Mouse (Mus musculus) erythroid progenitor cell, adult 5-6 weeks (primary cell): ENCODE results near the gene Hipk1. TPM values are rescaled to one million over a fixed set of nuclear protein-coding genes. Genes with fewer than 3 reads are reported as not detected.
A peak's percentile ranks its signal among the peaks of the same experiment; 100 is the strongest.

Experiments
- ATAC-seq: replicated peaks from 2 replicates; pipeline ENCODE4 v1.8.0; 2016; ENCODE audit warnings: moderate number of reproducible peaks, mild to moderate bottlenecking, moderate TSS enrichment, inconsistent platforms; ENCODE audit not compliant: poor library complexity, low FRiP score, severe bottlenecking
- total RNA-seq, 2 experiments: library from RNA; stranded (forward) in 1 of 2; stranded (reverse) in 1 of 2; fragments of 150-400 nt in 1 of 2; fragments of 186-747, 209-891 nt in 1 of 2; gene quantifications; 2 replicates each; pipeline versions ENCODE4 v1.2.3 to v1.2.4; 2015 to 2017; ENCODE audit warnings: low replicate concordance in 2 of 2

The Hipk1 gene
- total RNA-seq, 2 experiments from 2014 or later, result 286 to 303 TPM

DNA sequence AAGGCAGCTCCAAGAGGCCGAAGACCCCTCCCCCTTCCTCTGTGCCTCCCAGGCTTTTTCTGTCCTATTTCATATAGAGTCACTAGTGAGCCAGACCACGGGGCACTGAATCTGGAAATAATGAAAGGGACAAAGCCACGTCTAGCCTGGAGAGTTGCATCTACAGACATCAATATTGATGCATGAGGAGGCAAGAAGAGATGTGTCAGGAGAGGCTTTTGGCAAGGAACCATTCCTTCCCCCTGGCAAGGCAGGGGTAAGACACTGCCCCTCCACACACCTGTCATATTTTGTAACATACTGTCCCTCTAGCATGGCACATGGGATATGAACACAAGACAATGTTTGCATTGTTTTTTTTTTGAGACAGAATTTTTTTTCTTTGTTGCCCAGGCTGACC is 64.7 kb downstream of the Hipk1 start:
- ATAC-seq, result no peak

DNA sequence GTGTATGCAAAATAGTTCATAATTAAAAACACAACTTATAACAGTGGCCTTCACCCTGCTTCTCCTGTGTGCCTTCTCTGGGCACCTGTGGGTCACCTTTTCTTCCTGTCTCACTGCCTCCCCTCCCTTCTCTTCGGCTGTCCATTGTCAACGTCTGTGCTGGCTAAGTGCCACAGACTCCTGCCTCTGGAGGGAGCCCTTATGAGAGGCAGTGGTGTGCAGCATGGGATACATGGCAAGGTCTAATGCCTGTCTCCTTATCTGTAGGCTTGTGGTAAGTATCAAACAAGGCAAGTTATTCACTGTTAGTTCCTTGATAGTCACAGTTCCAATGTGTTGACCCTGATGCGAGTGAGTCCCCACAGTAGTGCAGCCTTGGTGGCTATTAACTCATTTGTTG is 67.2 kb downstream of the Hipk1 start:
- ATAC-seq, result peak; percentile 70

DNA sequence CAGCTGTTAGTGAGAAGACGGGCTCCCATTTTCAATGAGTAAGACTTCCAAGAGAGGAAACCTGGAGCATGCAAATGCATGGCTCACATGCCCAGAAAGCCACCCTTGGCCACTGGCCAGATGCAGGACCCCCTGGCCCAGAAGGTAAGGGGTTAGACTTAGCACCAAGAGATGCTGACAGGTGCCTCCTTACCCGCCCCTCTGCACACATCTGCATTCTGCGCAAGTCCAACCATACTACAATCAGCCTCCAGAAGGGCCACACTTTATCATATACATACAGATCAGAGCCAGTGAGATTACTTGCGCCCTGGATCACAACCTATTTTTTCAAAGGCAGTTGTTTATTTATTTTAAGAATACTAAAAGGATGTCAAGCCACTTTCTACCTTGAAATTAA is 72.6 kb downstream of the Hipk1 start:
- no peak for ATAC-seq

DNA sequence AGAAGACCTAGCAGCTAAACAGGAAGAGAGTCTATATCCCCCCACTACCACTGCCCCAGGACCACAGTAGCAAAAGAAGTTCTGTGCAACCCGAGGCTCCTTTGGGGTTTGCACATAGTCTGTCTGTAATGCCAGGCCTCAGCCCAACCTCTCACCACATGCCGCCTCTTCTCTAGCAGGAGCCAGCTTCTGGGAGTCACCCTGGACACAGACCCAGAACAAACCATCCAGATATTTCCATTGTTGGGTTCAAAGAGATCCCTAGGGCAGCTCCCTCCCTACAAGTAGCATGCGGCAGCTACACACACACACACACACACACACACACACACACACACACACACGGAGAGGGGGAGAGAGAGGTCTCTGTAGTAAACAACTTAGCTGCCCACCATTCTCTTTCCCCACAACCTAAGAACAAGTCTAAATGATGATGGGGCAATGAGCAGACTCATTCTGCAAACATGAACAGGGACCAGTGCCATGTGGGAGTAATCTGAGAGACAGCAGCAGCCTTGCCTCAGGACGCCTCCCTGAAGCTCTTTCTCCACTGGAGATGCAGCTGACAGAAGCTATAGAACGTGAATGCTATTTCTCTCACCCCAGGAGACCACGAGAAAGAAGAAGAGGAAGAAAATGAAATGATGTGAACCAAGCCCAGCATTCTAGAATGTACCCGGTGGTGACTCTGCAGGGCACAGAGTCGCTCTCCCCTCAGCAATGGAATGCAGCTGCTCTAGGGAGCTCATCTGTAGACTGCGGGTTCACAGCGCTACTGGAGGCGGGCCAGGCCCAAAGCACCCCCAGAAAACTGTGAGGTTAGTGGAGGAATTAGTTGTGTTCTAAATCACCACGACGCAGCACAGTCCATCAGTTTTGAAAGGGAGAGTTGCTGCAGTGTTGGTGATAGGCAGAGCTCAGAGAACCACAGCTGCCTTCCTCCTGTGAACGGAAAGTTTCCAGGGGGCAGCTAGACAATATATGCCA is 74.3 kb downstream of the Hipk1 start:
- no peak for ATAC-seq

DNA sequence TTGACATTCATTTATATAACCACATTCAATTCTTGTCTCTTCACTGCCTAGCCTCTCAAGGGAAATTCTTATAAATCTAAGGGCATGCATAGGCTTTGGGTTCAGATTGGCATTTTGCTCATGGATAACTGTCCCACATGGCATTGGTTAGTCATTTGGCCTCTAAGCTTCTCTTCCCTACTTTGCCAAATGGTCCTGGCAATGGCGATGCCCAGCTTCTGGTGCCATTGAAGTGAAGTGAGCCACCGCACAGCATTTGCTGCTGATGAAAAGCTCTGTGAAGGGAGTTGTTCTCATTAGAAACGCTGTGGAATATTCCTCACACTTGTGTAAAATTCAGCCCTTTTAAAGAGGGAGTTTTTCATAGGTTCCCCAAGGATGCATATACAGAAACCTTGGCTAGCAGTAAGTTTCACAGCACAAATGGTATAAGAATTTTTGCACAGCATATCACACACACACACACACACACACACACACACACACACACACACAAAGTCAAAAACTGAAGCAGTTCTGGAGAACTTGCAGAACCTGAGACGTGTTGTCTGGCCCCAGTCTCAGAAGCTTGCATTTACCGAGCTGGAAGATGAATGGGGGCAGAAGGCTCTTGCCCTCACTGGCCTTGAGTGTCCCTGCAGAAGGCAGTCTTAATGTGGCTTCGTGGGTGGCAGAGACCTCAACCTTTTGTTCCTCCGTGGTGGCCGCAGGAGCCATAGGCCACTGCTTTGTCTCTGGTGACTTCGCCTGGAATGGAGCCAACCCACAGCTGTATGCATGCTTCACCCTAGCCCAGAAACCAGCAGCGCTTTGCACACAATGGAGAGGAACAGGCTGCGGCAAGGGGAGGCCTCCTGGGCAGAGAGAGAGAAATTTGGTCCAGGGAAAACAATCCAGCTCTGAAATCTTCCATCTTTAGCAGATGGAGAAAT is 75.3 kb downstream of the Hipk1 start:
- ATAC-seq, result no peak

DNA sequence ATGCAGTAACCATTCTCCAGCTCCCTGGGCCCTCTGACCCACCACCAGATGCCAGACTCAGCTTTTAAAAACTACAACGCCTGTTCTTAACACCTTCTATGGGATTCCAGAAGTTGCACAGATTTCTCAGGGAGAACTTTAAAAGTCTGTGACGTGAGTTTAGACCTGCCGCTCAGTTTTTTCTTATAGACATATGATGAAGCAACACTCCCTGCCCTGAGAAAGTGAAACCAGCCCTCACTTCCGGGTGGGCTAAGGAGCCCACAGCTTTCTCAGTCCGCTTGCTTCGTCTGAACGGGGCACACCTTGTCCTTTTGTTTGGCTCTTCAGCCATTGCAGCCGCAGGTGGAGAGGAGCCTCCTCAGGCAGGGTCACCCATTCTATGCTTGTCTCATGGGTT is 76.4 kb downstream of the Hipk1 start:
- no peak for ATAC-seq

DNA sequence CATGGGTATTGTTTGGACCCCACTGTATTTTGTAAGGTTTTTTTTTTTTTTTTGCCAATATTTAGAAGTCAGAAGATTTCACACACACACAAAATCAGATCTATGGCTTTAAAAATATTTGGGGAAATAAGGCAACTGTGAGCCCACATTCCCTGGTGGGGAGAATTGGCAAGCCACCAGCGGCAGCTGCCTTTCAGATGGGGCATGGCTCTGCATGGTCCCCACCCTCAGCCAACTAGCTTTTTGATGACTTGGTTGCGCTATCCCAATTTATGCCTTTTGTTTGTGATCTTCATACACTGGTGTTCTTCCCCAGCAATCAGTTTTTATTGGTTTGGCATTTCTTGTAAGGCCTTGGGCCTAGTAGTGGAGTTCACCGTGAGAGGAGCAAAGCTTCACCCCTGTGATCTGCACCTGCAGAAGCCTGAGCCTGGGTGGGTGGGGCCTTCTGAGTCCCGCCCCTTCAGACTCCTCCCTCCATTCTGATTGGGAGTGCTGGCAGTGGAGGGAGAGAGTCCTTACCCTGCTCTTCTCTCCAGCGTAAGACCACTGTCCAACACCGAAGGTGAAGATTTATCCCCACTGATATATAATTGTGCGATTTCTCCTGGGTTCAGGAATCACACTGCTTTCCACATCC is 77.0 kb downstream of the Hipk1 start:
- no peak for ATAC-seq

DNA sequence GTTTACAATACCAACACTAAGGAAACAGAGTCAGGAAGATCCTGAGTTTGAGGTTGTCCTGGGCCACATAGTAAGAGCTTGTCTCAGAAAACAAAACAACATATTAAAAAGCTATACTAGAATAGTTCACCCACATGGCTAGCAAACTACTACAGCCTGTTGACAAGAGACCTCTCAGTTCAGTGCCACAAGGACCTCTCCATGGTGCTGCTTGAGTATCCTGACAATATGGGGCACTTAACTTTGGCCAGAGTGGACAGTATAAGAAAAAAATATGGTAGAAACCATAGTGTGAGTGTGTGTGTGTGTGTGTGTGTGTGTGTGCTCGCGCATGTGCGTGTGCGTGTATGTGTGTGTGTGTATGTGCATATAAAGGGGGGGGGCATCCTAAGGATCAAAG is 79.2 kb downstream of the Hipk1 start:
- no peak for ATAC-seq

DNA sequence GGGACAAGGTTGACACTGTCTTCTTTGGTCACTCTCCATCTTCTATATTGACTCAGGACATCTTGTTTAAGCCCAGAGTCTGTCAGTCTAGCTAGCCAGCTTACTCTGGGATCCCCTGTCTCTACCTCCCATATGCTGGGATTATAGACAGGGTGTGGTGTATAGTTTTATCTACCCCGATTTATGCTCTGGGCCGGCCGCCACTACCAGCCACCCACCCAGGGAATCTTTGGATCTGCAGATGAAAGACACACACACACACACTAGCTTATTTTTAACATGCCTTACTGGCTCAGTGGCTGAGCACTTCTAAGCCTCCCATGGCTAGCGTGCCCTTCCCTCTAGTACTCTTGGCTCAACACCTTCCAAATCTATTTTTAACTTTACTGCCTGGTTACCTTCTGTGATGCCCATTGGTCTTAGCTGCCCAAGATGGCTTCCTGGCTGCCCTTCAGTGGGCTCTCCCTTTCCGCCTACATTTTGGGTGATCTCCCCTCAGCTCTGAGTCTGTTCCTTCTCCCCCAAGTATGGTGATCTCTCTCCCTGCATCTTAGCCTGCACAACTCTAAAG is 81.8 kb downstream of the Hipk1 start:
- no peak for ATAC-seq

DNA sequence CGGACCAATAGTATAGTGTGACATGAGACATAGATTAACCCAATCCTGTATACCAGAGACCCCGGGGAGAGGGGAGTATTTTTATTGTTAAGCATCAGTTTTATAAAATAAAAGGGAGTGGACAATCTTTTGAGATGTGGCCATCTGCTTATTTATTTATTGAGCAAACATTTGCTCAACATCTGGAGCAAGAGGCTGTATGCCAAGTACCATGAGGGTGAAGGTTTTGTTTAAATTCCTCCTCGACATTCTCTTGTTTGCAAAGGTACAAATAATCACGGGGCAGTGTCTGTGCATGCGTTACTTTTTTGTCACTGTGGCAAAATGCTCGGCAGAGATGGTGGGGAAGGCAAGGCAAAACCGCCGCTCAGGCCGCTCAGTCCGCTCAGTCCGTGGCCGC is 85.9 kb downstream of the Hipk1 start:
- ATAC-seq, result no peak

DNA sequence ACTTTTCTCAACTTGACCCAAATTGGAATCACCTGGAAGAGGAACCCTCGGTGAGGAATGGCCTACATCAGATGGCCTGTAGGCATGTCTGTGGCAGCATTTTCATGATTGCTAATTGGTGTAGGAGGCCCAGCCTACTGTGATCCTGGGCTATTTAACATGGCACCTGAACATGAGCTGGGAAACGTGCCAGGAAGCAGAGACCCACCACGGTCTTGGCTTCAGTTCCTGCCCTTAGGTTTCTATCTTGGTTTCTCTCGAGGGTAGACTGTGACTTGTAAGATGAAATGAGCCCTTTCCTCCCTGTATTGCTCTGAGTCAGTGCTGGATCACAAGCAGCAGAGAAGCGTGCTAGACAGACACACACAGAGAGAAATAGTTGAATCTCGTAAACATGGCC is 86.7 kb downstream of the Hipk1 start:
- no peak for ATAC-seq

DNA sequence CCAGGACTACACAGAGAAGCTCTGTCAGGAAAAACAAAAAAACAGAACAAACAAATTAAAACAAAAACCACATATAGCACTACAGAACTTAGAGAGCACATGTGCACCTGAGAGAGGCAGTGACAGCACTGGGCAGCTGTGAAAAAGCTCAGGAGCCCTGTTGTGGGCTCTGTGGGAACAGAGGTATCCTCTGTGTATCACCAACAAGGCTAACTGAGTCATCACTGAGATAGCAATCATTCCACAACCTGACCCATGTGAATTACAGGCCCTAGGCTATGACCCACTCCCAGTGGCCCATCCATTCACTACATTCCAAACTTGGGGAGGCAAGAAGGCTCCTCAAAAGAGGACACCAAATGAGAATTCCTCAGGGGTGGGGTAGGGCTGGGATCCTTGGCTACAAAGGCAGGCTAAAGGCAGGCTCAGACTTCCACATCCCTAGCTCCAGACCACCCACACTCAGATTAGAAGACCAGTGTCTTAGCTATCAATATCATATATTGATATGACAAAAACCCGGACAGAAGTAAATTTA is 94.9 kb downstream of the Hipk1 start:
- no peak for ATAC-seq

DNA sequence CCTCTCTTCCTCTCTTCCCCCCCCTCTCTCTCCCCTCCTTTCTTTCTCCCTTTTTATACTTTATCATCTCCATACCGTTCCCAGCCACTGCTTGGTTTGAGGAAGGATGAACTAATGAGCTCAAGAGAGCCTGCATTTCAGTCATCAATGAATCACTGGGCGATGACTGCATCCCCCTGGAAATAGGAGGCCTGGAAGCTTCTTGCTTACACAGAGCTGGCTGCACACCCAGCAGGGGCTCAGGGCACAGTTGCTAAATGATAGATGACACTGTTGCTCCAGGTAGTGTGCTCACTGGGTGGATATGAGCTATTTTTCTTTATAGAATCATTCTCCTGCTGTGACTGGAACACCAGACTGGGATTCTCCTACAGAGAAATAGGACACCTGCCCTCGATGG is 95.8 kb downstream of the Hipk1 start:
- no peak for ATAC-seq

DNA sequence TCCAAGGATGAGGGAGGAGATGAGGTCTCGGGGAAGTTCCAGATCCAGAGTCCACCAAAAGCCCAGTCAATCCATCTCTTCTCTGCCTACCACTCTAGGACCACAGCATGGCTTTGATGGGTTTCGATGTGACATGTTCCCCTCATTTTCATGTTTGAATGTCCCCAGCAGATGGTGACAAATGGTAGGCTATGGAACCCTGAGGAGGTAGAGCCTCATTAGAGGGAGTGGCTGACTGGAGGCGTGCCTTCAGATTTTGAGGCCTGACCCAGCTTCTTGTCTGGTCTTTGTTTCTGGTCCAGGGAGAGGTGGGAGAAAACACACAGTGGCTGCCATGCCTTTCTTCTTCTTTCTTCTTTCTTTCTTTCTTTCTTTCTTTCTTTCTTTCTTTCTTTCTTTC is 100.9 kb downstream of the Hipk1 start:
- ATAC-seq, result 0 out of 2 replicates have a peak, but pooled peaks have one; percentile 14

Other genes starting within 250 kb of the Hipk1 start
- not detected in 2 replicates for gene Syt6, start 216.3 kb downstream of the Hipk1 start, total RNA-seq (2015; ENCODE audit: low replicate concordance)
- gene Syt6, start 216.3 kb downstream of the Hipk1 start, total RNA-seq (2017; ENCODE audit: low replicate concordance), result 1.4 TPM in 1 of 2 replicates, not detected in the other
- 0.72 and 5.4 TPM in 2 replicates for gene Atg4a-ps, start 145.5 kb downstream of the Hipk1 start, total RNA-seq (2015; ENCODE audit: low replicate concordance)
- 4.6 and 6.9 TPM in 2 replicates for gene Atg4a-ps, start 145.5 kb downstream of the Hipk1 start, total RNA-seq (2017; ENCODE audit: low replicate concordance)
- 1.4 and 1.7 TPM in 2 replicates for gene Olfml3, start 53.6 kb downstream of the Hipk1 start, total RNA-seq (2015; ENCODE audit: low replicate concordance)
- gene Olfml3, start 53.6 kb downstream of the Hipk1 start, total RNA-seq (2017; ENCODE audit: low replicate concordance), result 0.64 and 0.91 TPM in 2 replicates
- not detected in 2 replicates for gene Gm10964, start 52.2 kb downstream of the Hipk1 start, total RNA-seq (2015; ENCODE audit: low replicate concordance)
- not detected in 2 replicates for gene Gm10964, start 52.2 kb downstream of the Hipk1 start, total RNA-seq (2017; ENCODE audit: low replicate concordance)
- gene Dclre1b, start 17.9 kb upstream of the Hipk1 start, total RNA-seq (2015; ENCODE audit: low replicate concordance), result 14.3 and 22.0 TPM in 2 replicates
- 13.4 and 23.0 TPM in 2 replicates for gene Dclre1b, start 17.9 kb upstream of the Hipk1 start, total RNA-seq (2017; ENCODE audit: low replicate concordance)
- 31.4 and 43.6 TPM in 2 replicates for gene Ap4b1, start 18.0 kb upstream of the Hipk1 start, total RNA-seq (2015; ENCODE audit: low replicate concordance)
- gene Ap4b1, start 18.0 kb upstream of the Hipk1 start, total RNA-seq (2017; ENCODE audit: low replicate concordance), result 36.1 and 43.8 TPM in 2 replicates
- 3.2 and 21.4 TPM in 2 replicates for gene Gm43064, start 18.0 kb upstream of the Hipk1 start, total RNA-seq (2015; ENCODE audit: low replicate concordance)
- gene Gm43064, start 18.0 kb upstream of the Hipk1 start, total RNA-seq (2017; ENCODE audit: low replicate concordance), result 7.6 TPM in 1 of 2 replicates, not detected in the other
- 5.4 and 12.3 TPM in 2 replicates for gene Bcl2l15, start 41.0 kb upstream of the Hipk1 start, total RNA-seq (2015; ENCODE audit: low replicate concordance)
- gene Bcl2l15, start 41.0 kb upstream of the Hipk1 start, total RNA-seq (2017; ENCODE audit: low replicate concordance), result 1.7 and 5.3 TPM in 2 replicates
- 19.7 and 32.1 TPM in 2 replicates for gene Ptpn22, start 68.2 kb upstream of the Hipk1 start, total RNA-seq (2015; ENCODE audit: low replicate concordance)
- gene Ptpn22, start 68.2 kb upstream of the Hipk1 start, total RNA-seq (2017; ENCODE audit: low replicate concordance), result 10.3 and 10.7 TPM in 2 replicates
- 27.4 and 38.6 TPM in 2 replicates for gene Rsbn1, start 122.6 kb upstream of the Hipk1 start, total RNA-seq (2015; ENCODE audit: low replicate concordance)
- 35.8 and 36.2 TPM in 2 replicates for gene Rsbn1, start 122.6 kb upstream of the Hipk1 start, total RNA-seq (2017; ENCODE audit: low replicate concordance)
- gene Phtf1, start 176.5 kb upstream of the Hipk1 start, total RNA-seq (2015; ENCODE audit: low replicate concordance), result 3.4 and 13.3 TPM in 2 replicates
- gene Phtf1, start 176.5 kb upstream of the Hipk1 start, total RNA-seq (2017; ENCODE audit: low replicate concordance), result 5.6 and 20.7 TPM in 2 replicates